Mouse (Mus musculus) T-cell, adult 66 days (primary cell): Measurements from ENCODE around the gene Commd2. TPM values are rescaled to one million over a fixed set of nuclear protein-coding genes. Genes with fewer than 3 reads are reported as not detected.

Experiments used
- total RNA-seq, 2 experiments: library from RNA; stranded (reverse); gene quantifications; 3 replicates in 1 of 2; 4 replicates in 1 of 2; pipeline ENCODE4 v1.2.4; 2023

Gene Commd2
- 10 to 100 TPM; 26.8 to 31.4 TPM for total RNA-seq

DNA sequence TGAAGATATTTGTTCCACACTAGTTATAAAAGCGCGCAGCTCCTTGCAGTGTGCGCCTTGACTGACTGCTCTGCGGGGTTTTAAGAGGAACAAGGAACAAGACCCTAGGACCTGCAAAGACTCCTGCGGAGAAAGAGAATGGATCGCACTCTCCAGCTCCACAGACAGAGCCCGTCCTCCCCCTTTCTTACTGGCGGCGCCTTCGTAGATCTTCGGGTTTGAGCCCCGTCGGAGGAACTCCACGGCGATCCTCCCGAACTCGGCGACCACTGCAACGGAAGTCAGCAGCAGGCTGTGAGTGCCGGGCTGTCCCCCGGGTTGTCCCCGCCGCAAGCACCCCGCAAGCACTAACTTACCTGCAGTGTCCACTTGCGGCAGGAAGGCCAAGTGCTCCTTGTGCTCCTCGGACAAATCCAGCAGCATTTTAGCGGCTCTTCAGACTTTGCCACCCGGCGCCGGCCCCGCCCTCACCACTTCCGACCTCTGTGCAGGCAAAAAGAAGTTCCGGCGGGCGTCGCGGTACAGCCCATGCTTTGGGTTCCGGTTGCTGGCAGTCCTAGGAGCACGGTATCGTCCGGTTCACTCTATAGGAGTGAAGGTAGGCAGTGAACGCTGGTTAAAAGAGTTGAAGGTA lies at the start of gene Commd2:
Gene Commd2, minus strand, starts transcription at position 485 of the 634 bp plus-strand sequence.

GRCm38 (mm10) chr3:57692719-57693118 lies 41.2 kb upstream of the Commd2 start, which contains the start of gene Ankub1:
TSS of gene Ankub1 (minus strand) at chr3:57692799.

Other genes with a start within 250 kb of the Commd2 start
- gene Tm4sf4, start 226.4 kb downstream of the Commd2 start, total RNA-seq, result not detected
- gene Wwtr1, start 75.8 kb downstream of the Commd2 start, total RNA-seq, result not detected
- gene Ankub1, start 41.1 kb upstream of the Commd2 start, total RNA-seq, result not detected
- 10 to 100 TPM; 42.4 to 47.3 TPM for gene Rnf13, start 84.3 kb upstream of the Commd2 start, total RNA-seq
- gene Pfn2, start 196.4 kb upstream of the Commd2 start, total RNA-seq, result 1 to 10 TPM; 3.4 to 4.2 TPM